Comparison of ENCODE assay signal across 23 mouse cellular contexts in the genomic region with DNA sequence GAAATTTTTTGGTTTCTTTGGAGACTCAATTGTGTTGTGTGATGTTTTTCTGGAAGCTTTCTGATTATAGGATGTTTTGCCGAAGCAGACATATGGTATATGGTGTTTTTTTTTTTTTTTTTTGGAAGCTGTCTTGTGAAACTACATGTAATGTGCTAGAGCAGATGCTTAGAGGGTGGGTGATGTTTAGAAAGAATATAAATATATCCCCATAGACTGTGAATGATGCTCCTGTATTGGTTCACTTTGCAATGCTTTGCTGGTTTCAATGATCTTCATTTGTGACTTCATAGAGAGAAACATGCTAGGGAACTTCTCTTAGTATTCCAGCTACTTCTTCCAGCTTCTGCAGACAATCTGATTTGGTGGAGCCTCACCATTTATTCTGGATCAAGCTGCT.
"Had no signal": no experiment of that assay in that cellular context is flagged by ENCODE, and none has a peak within 500 bp of the region (broad histone marks: within the 10 kb centered on the region; RNA-seq: fewer than 3 reads in every experiment).

No protein-coding gene starts in this region.

- H3K4me2 ChIP-seq: limb, embryonic 12.5 days; limb, embryonic 15.5 days; liver, embryonic 11.5 days; lung, embryonic 14.5 days; midbrain, embryonic 13.5 days; neural tube, embryonic 13.5 days had no signal

- ATAC-seq: intestine, postnatal 0 days; liver, postnatal 0 days; midbrain, embryonic 13.5 days; midbrain, embryonic 16.5 days had no signal

- H3K9ac ChIP-seq: limb, embryonic 12.5 days; limb, embryonic 15.5 days; liver, embryonic 14.5 days; liver, postnatal 0 days; lung, embryonic 14.5 days; midbrain, embryonic 13.5 days; neural tube, embryonic 13.5 days had no signal

- H3K9me3 ChIP-seq: limb, embryonic 12.5 days; limb, embryonic 15.5 days; megakaryocyte, embryonic 14.5 days; midbrain, embryonic 10.5 days; midbrain, embryonic 13.5 days; neural tube, embryonic 13.5 days had no signal

- H3K27me3 ChIP-seq: limb, embryonic 12.5 days; limb, embryonic 15.5 days; megakaryocyte, embryonic 14.5 days; midbrain, embryonic 13.5 days; neural tube, embryonic 13.5 days had no signal

- H3K27ac ChIP-seq: kidney, postnatal 0 days; layer of hippocampus, adult 2 months; limb, embryonic 12.5 days; limb, embryonic 15.5 days; liver, embryonic 14.5 days; midbrain, embryonic 10.5 days; midbrain, embryonic 13.5 days; neural tube, embryonic 13.5 days had no signal

- H3K36me3 ChIP-seq: limb, embryonic 12.5 days; limb, embryonic 15.5 days; midbrain, embryonic 10.5 days; midbrain, embryonic 13.5 days; neural tube, embryonic 13.5 days had no signal

- DNase-seq: kidney, adult 2 months; kidney, postnatal 25 days; liver, postnatal 0 days; lung, embryonic 14.5 days; lung, postnatal 10 days; lung, postnatal 36 days; retina, postnatal 1 day; right cerebral cortex, postnatal 4 days; thymus, adult 18-20 months; thymus, postnatal 36 days had no signal

- H3K4me1 ChIP-seq: limb, embryonic 12.5 days; limb, embryonic 15.5 days; megakaryocyte, embryonic 14.5 days; midbrain, embryonic 10.5 days; midbrain, embryonic 13.5 days; neural tube, embryonic 13.5 days had no signal

- H3K4me3 ChIP-seq: layer of hippocampus, adult 2 months; limb, embryonic 12.5 days; limb, embryonic 15.5 days; megakaryocyte, embryonic 14.5 days; midbrain, embryonic 10.5 days; midbrain, embryonic 13.5 days; myocyte; neural tube, embryonic 13.5 days had no signal
